Mouse (Mus musculus): ENCODE data around the gene Cdc20b.

Cdc20b gene

DNA sequence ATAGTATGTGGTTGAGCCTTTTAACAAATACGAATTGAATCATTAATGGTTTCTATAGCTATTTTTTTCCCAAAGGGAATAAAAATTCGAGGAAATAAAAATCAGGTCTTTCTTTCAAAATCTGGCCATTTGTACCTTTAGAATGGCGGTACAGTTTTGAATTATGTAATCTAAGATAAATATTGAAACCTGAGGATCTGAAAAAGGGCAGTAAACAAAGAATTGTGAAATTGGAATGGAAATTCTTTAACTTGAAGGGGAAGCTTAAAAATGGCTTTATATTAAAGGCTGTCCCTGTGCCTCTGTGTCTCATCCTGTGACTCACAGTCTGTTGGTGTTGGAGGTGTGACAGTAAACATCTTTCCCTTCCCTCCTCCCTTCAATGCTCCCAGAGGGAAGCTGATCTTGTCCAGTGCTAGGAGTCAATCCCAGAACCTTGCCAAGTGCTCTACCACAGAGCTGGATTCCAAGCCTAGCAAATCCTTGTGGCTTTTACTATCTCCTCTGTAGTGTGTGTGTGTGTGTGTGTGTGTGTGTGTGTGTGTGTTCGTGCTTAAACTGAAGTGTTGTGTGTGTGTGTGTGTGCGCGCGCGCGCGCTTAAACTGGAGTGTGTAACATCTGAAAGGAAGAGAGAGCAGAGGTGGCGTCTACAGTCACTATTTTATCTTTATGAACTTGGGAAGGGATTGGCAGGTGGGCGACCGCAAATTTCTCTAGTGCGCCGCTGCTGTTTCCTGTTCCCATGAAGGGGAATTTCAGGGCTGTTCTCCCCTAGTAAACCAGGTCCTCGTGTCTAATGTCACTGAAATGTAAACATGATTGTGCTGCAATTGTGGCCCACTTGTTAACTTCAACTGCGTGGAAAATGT is 11.4 kb upstream of the Cdc20b start:
- no peak for DNase-seq (ENCODE audit: low spot score in 2 of 2)

DNA sequence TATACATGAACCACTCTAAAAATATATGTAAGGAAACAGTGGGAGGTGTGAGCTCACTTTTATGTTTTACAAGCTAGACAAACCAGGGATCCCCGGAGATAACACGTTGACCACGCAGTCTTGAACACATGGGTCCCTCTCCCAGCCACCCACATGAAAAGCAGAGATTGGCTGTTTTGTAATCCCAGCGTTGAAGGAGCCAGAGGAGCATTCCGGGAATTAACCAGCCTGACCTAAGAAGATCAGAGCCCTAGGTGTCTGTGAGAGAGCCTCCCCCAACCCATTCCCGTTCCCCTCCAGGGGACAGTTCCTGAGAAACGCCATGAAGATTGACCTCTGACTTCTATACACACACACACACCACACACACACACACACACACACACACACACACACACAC is 3.6 kb upstream of the Cdc20b start:
- no peak for DNase-seq (ENCODE audit: low spot score in 2 of 2)

DNA sequence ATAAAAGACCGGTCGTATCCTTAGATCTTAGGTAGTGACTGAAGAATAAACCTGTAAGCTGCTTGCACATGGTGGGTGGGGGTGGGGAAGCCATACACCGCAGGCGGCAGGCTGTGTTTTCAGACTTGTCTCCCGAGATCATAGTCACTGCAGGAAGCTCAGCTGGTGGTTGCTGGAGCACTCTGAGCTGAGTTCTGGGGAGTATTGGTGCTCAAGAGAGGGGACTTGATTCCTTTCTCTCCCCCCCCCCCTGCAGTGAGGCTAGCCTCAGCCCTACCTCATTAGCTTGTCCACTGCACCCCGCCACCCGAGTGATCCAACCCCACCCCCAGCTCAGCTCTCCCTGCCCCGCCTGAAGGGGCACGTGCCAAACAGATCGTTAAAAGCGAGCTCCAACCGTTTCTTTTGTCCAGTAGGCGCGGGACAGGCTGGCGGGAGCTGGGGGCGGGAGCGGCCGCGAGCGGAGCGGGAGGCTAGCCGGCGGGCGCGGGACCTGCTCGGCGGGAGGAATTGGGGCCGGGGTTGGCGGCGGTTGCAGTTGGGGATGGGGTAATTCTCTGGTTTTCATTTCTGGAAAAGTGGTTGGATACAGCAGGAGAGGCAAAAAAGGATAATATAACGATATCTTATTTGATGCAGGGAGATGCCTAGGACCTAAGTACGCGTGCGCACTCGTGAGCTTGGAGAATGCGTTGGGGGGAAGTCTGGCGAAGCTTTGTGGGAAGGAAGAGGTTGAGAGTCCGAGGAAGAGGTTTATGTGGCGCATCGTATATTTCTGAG is 2.9 kb upstream of the Cdc20b start:
- DNase-seq (ENCODE audit: low spot score in 2 of 2), result peak; percentile 57 to 64

DNA sequence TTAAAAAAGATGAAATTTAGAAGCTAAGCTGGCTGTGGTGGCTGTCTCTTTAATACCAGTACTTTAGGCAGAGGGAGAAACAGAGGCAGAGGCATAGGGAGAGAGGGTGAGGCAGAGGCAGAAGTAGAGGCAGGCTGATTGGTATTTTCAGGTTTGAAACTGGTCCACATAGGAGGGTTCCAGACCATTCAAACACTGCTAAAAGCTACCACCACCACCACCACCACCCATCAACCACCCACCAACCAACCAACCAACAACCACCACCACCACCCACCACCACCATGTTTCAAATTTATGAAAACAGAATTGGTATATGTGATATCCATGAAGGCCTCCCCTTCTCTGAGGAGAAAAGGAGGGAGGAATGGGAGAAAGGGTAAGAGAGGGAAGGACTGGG is 2.1 kb upstream of the Cdc20b start:
- DNase-seq (ENCODE audit: low spot score in 2 of 2), result no peak

DNA sequence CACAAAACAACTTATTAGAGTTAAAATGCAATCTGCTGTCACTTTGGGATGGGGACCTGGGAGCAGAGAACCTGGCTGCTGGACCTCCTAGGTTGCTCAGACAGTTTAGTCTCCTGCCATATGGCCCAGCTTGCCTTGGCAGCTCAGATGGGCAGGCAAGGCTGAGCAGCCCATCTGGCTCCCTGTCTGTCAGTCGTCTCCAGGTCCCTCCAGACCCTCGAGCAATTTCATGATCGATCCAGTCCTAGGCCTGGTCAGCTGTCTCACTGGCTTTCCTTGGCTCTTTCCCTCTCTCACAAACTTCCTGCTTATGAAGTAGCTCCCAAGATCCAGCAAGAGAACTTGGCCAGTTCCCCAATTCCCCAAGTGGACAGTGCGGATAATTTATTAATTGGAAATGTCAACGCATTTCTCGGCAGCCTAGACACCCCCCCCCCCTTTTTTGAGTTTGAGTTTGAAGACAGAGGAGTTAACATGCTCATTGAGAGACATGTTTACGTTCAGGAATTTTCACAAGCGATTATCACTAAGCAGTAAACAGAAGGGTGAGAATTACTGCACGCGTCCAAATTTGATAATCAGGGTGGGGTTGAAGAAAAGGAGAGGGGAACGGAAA is 532 bp upstream of the Cdc20b start:
- DNase-seq (ENCODE audit: low spot score in 2 of 2), result no peak

DNA sequence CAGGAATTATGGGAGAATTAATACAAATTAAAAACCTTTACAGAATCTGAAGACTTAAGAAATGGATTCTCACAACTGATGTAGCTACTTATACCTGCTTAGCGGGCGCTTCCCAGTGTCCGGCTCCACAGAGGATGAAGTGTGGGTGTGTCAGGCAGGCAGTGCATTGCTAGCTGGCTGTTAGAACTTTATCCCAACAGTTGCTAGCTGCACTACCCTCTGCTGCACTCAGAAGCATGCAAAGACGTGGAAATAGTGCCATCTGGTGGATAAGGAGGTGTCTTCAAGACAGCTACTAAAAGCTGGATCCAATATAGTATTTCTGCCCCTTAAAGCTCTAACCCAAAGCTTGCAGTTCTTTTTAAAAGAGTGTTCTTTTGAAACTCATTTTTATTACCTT is 941 bp downstream of the Cdc20b start:
- peak; percentile 82 to 83 for DNase-seq (ENCODE audit: low spot score in 2 of 2)

DNA sequence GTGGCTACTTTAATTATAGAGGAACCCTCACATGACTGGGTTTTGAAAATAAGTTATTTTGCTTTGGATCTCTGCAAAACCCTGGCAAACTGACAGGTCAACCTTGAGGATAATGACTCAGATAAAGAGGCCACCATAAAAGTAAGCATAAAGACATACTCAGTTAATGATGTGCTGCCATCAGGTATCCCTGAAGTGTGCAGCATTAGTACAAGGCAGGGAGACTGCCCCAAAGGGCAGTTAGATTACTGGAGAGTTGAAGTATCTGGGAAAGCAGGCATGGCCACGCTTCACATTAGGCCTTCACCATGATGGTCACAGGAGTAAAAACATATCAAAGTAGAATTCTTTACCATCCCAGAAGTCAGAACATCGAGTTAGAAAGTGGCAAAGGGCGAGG is 10.0 kb downstream of the Cdc20b start:
- DNase-seq (ENCODE audit: low spot score in 2 of 2), result no peak

DNA sequence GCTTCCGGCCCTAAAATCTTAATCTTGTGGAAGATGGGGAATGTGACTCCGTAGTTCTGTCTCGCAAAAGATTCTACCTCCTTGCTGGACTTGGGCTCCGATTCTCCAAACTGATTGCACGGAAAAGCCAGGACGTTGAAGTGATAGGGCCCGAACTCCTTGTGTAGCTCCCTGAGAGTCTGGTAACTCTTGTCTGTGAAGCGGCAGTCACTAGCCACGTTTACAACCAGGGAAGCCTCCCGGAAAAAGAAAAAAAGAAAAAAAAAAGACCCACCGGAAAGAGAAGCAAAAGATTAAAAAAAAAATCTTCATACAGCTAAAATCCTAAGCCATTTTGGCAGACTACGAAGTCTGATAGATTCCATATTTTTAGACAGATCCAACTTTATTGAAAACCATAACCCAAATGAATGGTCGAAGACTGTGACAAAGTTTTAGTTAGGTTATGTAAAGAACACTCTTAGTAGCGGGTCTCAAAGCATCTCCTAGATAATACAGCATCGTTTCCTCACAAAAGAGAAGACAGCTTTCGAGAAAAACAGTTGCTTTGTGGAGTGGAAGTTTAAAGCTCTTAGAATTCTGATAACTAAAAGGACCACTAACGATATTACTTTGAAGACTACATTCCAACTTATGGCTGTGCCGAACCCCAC is 10.7 kb downstream of the Cdc20b start:
- DNase-seq (ENCODE audit: low spot score in 2 of 2), result no peak

DNA sequence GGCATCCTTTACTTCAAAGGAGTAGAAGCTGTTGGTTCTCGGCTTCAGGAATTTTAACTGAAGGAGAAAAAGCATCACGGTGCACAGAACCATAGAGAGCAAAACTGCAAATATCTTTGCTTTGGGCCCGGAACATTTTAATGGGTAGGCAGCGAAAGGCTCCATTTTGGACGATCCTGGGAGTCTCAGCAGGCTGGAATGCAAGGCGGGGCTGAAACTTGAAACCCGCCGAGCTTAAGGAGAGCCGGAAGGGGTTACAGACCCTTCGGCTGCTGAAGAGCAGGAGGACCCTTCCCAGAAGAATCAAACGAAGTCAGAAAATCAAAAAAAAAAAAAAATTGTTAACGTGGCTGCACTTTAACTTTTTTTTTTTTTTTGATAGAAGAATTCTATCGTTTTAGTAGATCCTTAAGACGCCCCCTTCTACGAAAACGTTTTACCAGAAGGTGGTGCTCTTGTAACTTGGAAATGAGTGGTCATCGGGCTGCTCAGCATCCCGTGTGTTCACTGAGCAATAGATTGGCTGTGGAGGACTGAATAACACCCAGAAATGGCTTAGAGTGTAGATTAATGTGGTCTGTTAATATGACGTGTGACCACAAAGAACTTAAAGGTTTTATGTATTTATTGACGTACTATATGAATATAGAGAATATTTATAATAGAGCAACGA is 11.4 kb downstream of the Cdc20b start, which contains the start of gene Gpx8:
Gene Gpx8 (minus strand): TSS at position 200 of the 673 bp plus-strand sequence.
- peak; percentile 49 to 61 for DNase-seq (ENCODE audit: low spot score in 2 of 2)

DNA sequence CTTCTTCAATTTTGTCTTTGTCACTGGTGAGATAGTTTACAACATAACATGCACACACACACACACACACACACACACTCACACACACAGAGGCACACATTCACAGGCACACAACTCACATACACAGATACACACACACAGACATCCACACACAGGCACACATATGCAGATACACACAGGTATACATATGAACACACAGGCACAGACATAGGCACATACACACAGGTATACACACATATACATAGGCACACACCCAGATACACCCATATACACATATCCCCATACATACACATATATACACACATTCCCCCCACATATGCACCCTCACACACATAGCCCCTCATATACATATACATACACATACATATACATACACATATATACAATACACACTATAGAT is 12.1 kb downstream of the Cdc20b start:
- DNase-seq (ENCODE audit: low spot score in 2 of 2), result no peak

DNA sequence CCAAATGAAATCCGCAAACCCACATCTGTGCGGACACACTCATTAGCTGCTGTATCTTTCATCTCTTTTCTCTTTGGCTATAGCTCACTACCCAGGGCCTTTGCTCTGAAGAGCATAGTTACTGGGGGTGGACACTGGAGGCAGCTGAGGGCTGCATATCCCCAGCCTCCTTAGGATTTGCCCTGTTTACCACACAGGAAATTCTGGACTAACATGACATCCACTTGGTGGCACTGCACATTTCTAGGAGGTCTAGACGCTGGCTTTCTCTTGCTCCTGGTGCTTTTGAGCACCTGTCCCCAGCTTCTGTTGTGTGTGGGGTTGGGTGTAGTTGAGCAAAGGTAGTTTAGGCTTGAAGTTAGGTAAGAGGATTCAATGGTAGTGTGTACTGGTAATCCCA is 12.7 kb downstream of the Cdc20b start:
- DNase-seq (ENCODE audit: low spot score in 2 of 2), result no peak

DNA sequence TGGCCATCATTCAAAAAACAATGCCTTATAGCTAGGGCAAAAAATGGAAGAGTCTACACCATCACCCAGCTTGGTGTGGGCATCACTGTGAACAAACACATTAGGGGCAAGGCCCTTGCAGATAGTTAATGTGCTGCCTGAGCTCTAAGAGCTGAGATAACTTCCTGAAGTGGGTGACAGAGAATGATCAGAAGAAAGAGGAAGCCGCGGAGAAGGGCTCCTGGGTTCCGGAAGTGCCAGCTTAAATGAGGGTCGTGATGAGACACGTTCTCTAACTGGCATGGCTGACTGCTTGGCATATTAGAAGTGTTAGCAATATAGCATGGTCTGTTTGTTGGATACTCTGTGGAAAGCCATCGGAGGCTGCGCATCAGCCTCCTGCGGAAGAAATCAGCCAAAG is 19.3 kb downstream of the Cdc20b start:
- DNase-seq (ENCODE audit: low spot score in 2 of 2), result no peak

DNA sequence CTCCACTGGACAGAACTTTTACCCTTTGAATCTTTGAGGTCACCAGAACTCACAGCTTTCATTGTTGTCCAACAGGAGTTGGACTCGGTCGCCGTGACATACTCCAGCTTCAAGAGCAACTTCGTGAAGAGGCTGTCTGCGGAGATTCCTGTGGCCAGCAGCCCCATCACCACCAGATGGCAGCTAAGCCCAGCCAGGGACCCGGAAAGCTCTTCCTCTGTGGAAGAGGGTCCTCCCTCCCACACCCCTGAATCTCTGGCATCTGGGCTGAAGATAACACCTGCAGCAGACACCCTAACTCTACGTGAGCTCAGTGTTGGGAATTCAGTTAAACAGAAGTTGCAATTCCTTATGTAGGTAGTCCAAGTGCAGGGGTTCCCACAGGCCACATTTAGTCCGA is 20.9 kb downstream of the Cdc20b start:
- DNase-seq (ENCODE audit: low spot score in 2 of 2), result peak; percentile 45 to 51

DNA sequence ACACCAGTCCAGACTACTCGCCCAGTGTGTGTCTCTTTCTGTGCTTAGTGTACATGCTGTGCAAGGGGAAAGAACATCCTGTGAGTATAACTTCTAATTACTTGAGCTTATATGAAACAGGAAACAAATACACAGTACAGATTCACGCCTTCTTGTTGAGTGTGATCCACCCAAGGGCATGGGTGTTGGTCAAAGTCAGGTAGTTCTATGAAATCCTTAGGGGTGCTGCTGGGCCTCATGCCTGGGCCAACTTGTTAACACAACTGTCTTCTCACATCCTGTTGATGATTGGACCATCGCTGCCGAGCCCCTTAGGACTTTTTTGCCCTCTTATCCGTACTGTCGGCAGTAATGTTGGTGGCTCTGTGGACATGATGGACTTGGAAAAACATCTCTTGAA is 26.8 kb downstream of the Cdc20b start:
- DNase-seq (ENCODE audit: low spot score in 2 of 2), result no peak

DNA sequence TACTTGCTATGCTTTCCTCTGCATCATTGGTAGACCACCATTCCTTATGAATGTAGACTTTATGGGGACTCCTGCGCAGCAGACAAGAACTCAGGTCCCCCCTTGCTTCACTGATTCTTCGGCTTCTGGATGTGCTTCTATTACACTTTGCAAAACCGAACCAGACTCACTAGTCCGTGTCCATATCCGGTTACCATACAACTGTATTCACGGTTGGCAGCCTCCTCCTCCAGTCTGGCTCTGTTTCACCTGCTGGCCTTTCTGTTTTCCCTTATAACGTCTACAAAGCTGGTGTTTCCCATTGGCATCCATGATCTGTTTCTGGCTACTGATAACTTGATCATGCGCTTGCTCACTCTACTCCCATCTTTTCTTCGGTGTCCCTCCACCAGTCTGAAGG is 29.6 kb downstream of the Cdc20b start:
- DNase-seq (ENCODE audit: low spot score in 2 of 2), result no peak

DNA sequence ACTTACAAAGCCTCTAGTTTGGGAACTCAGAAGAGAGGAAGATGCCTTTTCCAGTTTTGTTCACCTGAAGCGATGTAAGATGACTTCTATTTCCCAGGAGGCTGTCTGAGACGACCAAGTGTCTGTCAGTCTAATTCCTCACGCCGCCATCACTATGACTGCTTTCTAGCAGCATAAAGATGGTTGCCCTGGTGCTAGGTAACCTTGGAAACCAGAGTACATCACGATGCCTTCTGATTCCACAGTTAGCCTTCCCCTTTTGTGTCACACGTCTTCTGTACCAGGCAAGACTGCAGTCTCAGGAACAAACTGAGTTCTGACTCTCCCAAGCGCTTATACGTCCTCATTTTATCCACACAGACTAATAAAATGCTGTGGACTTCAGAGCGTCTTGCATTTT is 44.1 kb downstream of the Cdc20b start:
- no peak for DNase-seq (ENCODE audit: low spot score in 2 of 2)

DNA sequence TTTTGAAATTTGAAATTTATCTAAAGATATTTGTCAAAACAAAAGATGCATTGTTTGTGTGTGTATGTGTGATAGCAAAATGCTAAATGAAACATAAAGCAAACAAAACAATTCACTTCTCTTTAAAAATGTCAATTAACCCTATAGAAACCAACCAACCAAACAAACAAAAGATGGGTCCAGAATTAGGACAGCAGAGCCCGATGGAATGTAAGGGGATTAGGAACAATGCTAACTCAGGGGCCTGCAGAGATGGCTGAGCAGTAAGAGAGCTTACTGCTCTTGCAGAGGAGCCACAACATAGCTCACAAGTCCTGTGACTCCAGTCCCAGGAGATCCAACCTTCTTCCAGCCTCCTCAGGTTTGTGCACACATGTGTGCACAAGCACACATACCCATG is 47.2 kb downstream of the Cdc20b start:
- no peak for DNase-seq (ENCODE audit: low spot score in 2 of 2)

DNA sequence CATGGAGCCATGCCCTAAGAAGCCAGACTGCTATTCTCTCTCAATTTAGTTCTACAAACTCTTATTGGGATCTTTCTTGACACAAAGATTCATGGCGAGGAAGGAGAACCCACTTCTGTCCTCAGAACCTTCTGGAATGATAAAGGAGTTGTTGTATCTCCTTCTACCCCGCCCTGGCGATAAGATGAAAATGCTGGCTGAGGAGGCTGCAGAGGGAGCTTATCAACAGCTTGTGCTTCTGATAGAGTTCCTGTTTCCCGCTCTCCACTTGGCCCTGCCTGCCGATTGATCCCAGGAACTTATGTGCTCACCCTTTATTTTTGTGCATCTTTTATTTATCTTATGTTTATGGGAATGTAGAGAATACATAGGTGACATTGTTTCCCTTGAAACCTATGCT is 49.8 kb downstream of the Cdc20b start:
- DNase-seq (ENCODE audit: low spot score in 2 of 2), result no peak

DNA sequence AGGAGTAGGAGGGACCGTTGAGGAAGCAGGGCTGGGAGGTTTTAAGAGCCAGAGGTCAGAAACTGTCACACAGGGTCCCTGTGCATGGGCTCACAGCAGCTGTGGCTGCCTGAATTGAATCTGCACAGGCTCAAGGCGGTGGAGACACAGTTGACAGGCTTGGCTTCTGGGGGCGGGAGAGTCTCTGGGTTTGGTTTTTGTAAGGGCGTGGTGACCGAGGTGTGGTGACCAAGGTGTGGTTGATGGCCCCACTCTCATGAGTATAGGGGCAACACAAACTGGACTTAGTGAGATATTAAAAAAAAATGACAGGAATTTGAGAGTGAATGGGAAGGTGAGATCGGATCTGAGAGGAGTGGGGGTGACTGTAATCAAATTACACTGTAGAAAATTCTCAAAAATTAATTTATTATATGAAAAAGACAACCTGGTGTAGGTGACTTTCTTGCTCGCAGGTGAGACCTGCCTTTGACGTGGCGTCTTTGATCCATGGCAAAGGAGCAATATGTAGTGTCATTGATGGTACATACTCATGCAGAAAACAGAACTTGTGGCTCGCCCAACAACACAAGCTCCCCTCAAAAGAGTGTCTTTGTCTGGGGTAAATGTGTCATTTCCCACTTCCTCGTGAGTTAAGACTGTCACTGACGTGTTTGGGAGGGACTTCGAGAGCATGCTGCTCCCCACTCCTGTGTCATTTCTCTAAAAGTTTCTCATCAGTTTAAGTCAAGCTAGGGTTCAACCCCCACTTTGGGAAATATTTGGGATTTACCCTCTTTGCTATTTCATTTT is 52.5 kb downstream of the Cdc20b start:
- no peak for DNase-seq (ENCODE audit: low spot score in 2 of 2)

DNA sequence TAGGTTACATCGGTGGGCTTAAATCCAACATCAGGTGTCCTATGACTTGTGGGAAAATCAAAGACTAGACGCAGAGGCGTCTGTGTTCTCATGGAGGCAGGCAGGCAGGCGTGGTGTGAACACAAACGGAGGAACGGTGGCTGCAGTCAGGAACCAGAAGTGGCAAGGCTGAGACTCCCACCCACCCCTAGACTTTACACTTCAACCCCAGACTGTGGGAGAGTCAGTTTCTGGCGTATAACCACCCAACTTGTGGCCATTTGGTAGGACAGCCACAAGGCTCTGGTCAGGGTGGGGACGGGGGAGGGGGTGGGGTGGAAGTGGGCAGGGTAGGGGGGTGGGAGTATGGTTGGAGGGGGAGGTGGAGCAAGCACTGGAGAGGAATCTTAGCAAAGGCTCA is 55.6 kb downstream of the Cdc20b start:
- DNase-seq (ENCODE audit: low spot score in 2 of 2), result no peak

DNA sequence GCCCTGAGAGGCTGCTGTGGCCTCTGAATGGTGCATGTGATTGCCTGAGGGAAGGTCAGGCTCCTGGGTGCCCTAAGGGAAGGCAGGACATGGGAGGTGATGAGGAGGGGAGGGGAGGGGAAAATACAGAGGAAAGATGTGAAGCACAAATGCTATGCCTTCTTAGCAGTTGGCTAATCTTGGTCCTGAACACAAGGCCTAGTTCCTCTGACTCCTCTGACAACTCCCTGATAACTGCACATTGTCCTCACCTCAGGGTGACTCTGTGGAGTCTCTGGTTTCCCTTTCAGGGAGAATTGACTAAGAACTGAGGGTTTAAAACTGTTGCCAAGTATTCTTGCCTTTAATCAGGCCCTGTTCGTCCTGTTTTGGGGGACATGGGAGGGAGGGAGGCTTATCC is 59.7 kb downstream of the Cdc20b start:
- DNase-seq (ENCODE audit: low spot score in 2 of 2), result no peak
